Mouse (Mus musculus): ENCODE measurements around the gene Gm10337.

Gm10337 gene

GRCm38 (mm10) chr15:102499851-102500250, 3.7 kb upstream of the Gm10337 start:
- DNase-seq (ENCODE audit: low spot score in 2 of 2), result no peak

- DNase-seq (ENCODE audit: low spot score in 2 of 2), result no peak
These were observed 3.0 kb upstream of the Gm10337 start for GRCm38 (mm10) chr15:102500479-102500878.

- DNase-seq (ENCODE audit: low spot score in 2 of 2), result no peak
These were observed 2.3 kb upstream of the Gm10337 start for GRCm38 (mm10) chr15:102501084-102501814.

- no peak for DNase-seq (ENCODE audit: low spot score in 2 of 2)
These were observed 1.2 kb upstream of the Gm10337 start for GRCm38 (mm10) chr15:102502254-102502840.

- DNase-seq (ENCODE audit: low spot score in 2 of 2), result no peak
These were observed 631 bp downstream of the Gm10337 start for GRCm38 (mm10) chr15:102503924-102504782.

- DNase-seq (ENCODE audit: low spot score in 2 of 2), result no peak
These were observed 1.7 kb downstream of the Gm10337 start for GRCm38 (mm10) chr15:102505073-102505769.

- no peak for DNase-seq (ENCODE audit: low spot score in 2 of 2)
These were observed 2.4 kb downstream of the Gm10337 start for GRCm38 (mm10) chr15:102505770-102506463.

GRCm38 (mm10) chr15:102506464-102506830, 2.9 kb downstream of the Gm10337 start:
- no peak for DNase-seq (ENCODE audit: low spot score in 2 of 2)

- DNase-seq (ENCODE audit: low spot score in 2 of 2), result no peak
These were observed 3.3 kb downstream of the Gm10337 start for GRCm38 (mm10) chr15:102506864-102507263.

- no peak for DNase-seq (ENCODE audit: low spot score in 2 of 2)
These were observed 4.0 kb downstream of the Gm10337 start for GRCm38 (mm10) chr15:102507561-102507960.

- DNase-seq (ENCODE audit: low spot score in 2 of 2), result no peak
These were observed 4.8 kb downstream of the Gm10337 start for GRCm38 (mm10) chr15:102508336-102508735.

- no peak for DNase-seq (ENCODE audit: low spot score in 2 of 2)
These were observed 6.6 kb downstream of the Gm10337 start for GRCm38 (mm10) chr15:102510110-102510509.

- DNase-seq (ENCODE audit: low spot score in 2 of 2), result peak; percentile 78 to 86
These were observed 7.2 kb downstream of the Gm10337 start for GRCm38 (mm10) chr15:102510590-102511284.

- DNase-seq (ENCODE audit: low spot score in 2 of 2), result no peak
These were observed 7.8 kb downstream of the Gm10337 start for GRCm38 (mm10) chr15:102511285-102511833.

GRCm38 (mm10) chr15:102512010-102512409, 8.5 kb downstream of the Gm10337 start:
- DNase-seq (ENCODE audit: low spot score in 2 of 2), result no peak

- no peak for DNase-seq (ENCODE audit: low spot score in 2 of 2)
These were observed 8.9 kb downstream of the Gm10337 start for GRCm38 (mm10) chr15:102512471-102512870.

- no peak for DNase-seq (ENCODE audit: low spot score in 2 of 2)
These were observed 9.5 kb downstream of the Gm10337 start for GRCm38 (mm10) chr15:102513004-102513403.

- no peak for DNase-seq (ENCODE audit: low spot score in 2 of 2)
These were observed 11.7 kb downstream of the Gm10337 start for GRCm38 (mm10) chr15:102515261-102515660.

- no peak for DNase-seq (ENCODE audit: low spot score in 2 of 2)
These were observed 12.3 kb downstream of the Gm10337 start for GRCm38 (mm10) chr15:102515791-102516190.

- peak in 1 of 2 experiments; percentile 47 for DNase-seq (ENCODE audit: low spot score in 2 of 2)
These were observed 12.8 kb downstream of the Gm10337 start for GRCm38 (mm10) chr15:102516293-102516692.
